Mouse (Mus musculus): ENCODE measurements around the gene Arl16. TPM values are rescaled to one million over a fixed set of nuclear protein-coding genes. Genes with fewer than 3 reads are reported as not detected.
A peak's percentile ranks its signal among the peaks of the same experiment; 100 is the strongest.

Arl16 gene
- polyA plus RNA-seq, 1 experiment from 2014 or later, result 16.0 TPM

- peaks cover 13% of the 10 kb centered on the region for H3K4me1 ChIP-seq (replicated peaks)
- no peak overlapping the region for H3K4me2 ChIP-seq
- no peak for DNase-seq
- H3K27me3 ChIP-seq, result no peaks in the 10 kb centered on the region
- no peaks in the 10 kb centered on the region for H3K9me3 ChIP-seq (replicated peaks)
- WGBS (ENCODE audit: insufficient replicate concordance), result 66% methylated on average over 4 of the region's 4 CpGs
- peaks cover 26% of the 10 kb centered on the region for H3K36me3 ChIP-seq
- H3K9ac ChIP-seq, result no peak overlapping the region
- H3K27ac ChIP-seq, result no peak overlapping the region
- no peak for ATAC-seq (ENCODE audit: low read depth)
- H3K4me3 ChIP-seq (replicated peaks), result no peak overlapping the region
Observed at GRCm38 (mm10) chr11:120501701-120502100, 34.3 kb upstream of the Arl16 start.

GRCm38 (mm10) chr11:120501018-120501417 lies 33.6 kb upstream of the Arl16 start:
- no peak overlapping the region for H3K9ac ChIP-seq
- ATAC-seq (ENCODE audit: low read depth) (no peak), DNase-seq (no peak)
- no peak overlapping the region for H3K4me2 ChIP-seq
- no peaks in the 10 kb centered on the region for H3K9me3 ChIP-seq (replicated peaks)
- peaks cover 7% of the 10 kb centered on the region for H3K4me1 ChIP-seq (replicated peaks)
- peaks cover 33% of the 10 kb centered on the region for H3K36me3 ChIP-seq
- H3K27me3 ChIP-seq, result no peaks in the 10 kb centered on the region
- H3K27ac ChIP-seq, result no peak overlapping the region
- H3K4me3 ChIP-seq (replicated peaks), result no peak overlapping the region
- 51% methylated on average over 6 of the region's 6 CpGs for WGBS (ENCODE audit: insufficient replicate concordance)

GRCm38 (mm10) chr11:120500357-120500756 lies 33.0 kb upstream of the Arl16 start:
- Histone ChIP-seq H3K4me3 (replicated peaks) (no peak overlapping the region), H3K4me1 (replicated peaks) (peaks cover 7% of the 10 kb centered on the region), H3K27me3 (no peaks in the 10 kb centered on the region), H3K9me3 (replicated peaks) (no peaks in the 10 kb centered on the region), H3K27ac (no peak overlapping the region), H3K36me3 (peaks cover 39% of the 10 kb centered on the region), H3K9ac (no peak overlapping the region), H3K4me2 (no peak overlapping the region)
- DNase-seq (no peak), ATAC-seq (ENCODE audit: low read depth) (peak; percentile 24; the same call in 1 of the 2 replicates)
- 7% methylated on average over 3 of the region's 3 CpGs for WGBS (ENCODE audit: insufficient replicate concordance)

- H3K27me3 ChIP-seq, result no peaks in the 10 kb centered on the region
- DNase-seq, result no peak
- 0 out of 2 replicates have a peak, but pooled peaks have one; percentile 2 for ATAC-seq (ENCODE audit: low read depth)
- no peak overlapping the region for H3K4me2 ChIP-seq
- no peaks in the 10 kb centered on the region for H3K9me3 ChIP-seq (replicated peaks)
- H3K4me1 ChIP-seq (replicated peaks), result peaks cover 7% of the 10 kb centered on the region
- H3K9ac ChIP-seq, result no peak overlapping the region
- no peak overlapping the region for H3K27ac ChIP-seq
- 61% methylated on average over 6 of the region's 6 CpGs for WGBS (ENCODE audit: insufficient replicate concordance)
- H3K4me3 ChIP-seq (replicated peaks), result no peak overlapping the region
- peaks cover 44% of the 10 kb centered on the region for H3K36me3 ChIP-seq
Observed at GRCm38 (mm10) chr11:120499894-120500293, 32.5 kb upstream of the Arl16 start.

GRCm38 (mm10) chr11:120498891-120499290 lies 31.5 kb upstream of the Arl16 start:
- Histone ChIP-seq H3K9ac (no peak overlapping the region), H3K4me1 (replicated peaks) (peaks cover 11% of the 10 kb centered on the region), H3K27ac (no peak overlapping the region), H3K36me3 (peaks cover 54% of the 10 kb centered on the region), H3K27me3 (no peaks in the 10 kb centered on the region), H3K4me2 (no peak overlapping the region), H3K4me3 (replicated peaks) (no peak overlapping the region), H3K9me3 (replicated peaks) (no peaks in the 10 kb centered on the region)
- WGBS (ENCODE audit: insufficient replicate concordance), result 75% methylated on average over 5 of the region's 5 CpGs
- no peak for DNase-seq
- no peak for ATAC-seq (ENCODE audit: low read depth)

- no peak for ATAC-seq (ENCODE audit: low read depth)
- H3K4me1 ChIP-seq (replicated peaks), result peaks cover 18% of the 10 kb centered on the region
- no peak for DNase-seq
- no peak overlapping the region for H3K4me2 ChIP-seq
- H3K4me3 ChIP-seq (replicated peaks), result no peak overlapping the region
- H3K27me3 ChIP-seq, result no peaks in the 10 kb centered on the region
- WGBS (ENCODE audit: insufficient replicate concordance), result 80% methylated on average over 12 of the region's 12 CpGs
- no peaks in the 10 kb centered on the region for H3K9me3 ChIP-seq (replicated peaks)
- H3K27ac ChIP-seq, result no peak overlapping the region
- H3K9ac ChIP-seq, result no peak overlapping the region
- peaks cover 60% of the 10 kb centered on the region for H3K36me3 ChIP-seq
Observed at GRCm38 (mm10) chr11:120498226-120498625, 30.8 kb upstream of the Arl16 start.

- no peak overlapping the region for H3K4me3 ChIP-seq (replicated peaks)
- no peak overlapping the region for H3K9ac ChIP-seq
- H3K27me3 ChIP-seq, result no peaks in the 10 kb centered on the region
- no peaks in the 10 kb centered on the region for H3K9me3 ChIP-seq (replicated peaks)
- no peak for ATAC-seq (ENCODE audit: low read depth)
- no peak overlapping the region for H3K27ac ChIP-seq
- no peak overlapping the region for H3K4me2 ChIP-seq
- H3K36me3 ChIP-seq, result peaks cover 60% of the 10 kb centered on the region
- no peak for DNase-seq
- WGBS (ENCODE audit: insufficient replicate concordance), result 83% methylated on average over 3 of the region's 3 CpGs
- H3K4me1 ChIP-seq (replicated peaks), result peaks cover 26% of the 10 kb centered on the region
Observed at GRCm38 (mm10) chr11:120497436-120497835, 30.0 kb upstream of the Arl16 start.

GRCm38 (mm10) chr11:120493911-120494310 lies 26.5 kb upstream of the Arl16 start:
- peaks cover 49% of the 10 kb centered on the region for H3K4me1 ChIP-seq (replicated peaks)

GRCm38 (mm10) chr11:120493351-120493750 lies 25.9 kb upstream of the Arl16 start:
- ATAC-seq (ENCODE audit: low read depth), result no peak

More at GRCm38 (mm10) chr11:120493911-120494310, 26.5 kb upstream of the Arl16 start:
- DNase-seq (no peak), ATAC-seq (ENCODE audit: low read depth) (no peak)
- Histone ChIP-seq H3K4me2 (peak overlapping the region; percentile 94), H3K9me3 (replicated peaks) (no peaks in the 10 kb centered on the region), H3K36me3 (peaks cover 67% of the 10 kb centered on the region), H3K9ac (no peak overlapping the region; the same call in 1 of the 2 replicates), H3K27ac (peak overlapping the region; percentile 3; the same call in 1 of the 2 replicates), H3K27me3 (no peaks in the 10 kb centered on the region), H3K4me3 (replicated peaks) (no peak overlapping the region)
- 75% methylated on average over 3 of the region's 3 CpGs for WGBS (ENCODE audit: insufficient replicate concordance)

GRCm38 (mm10) chr11:120492878-120493203 lies 25.4 kb upstream of the Arl16 start:
- ATAC-seq (ENCODE audit: low read depth) (no peak), DNase-seq (no peak)
- Histone ChIP-seq H3K4me2 (peak overlapping the region; percentile 94), H3K27me3 (no peaks in the 10 kb centered on the region), H3K4me1 (replicated peaks) (peaks cover 60% of the 10 kb centered on the region), H3K4me3 (replicated peaks) (peak overlapping the region; percentile 94), H3K27ac (peak overlapping the region; percentile 94), H3K36me3 (peaks cover 67% of the 10 kb centered on the region), H3K9me3 (replicated peaks) (no peaks in the 10 kb centered on the region), H3K9ac (peak overlapping the region; percentile 95)
- 40% methylated on average over 3 of the region's 3 CpGs for WGBS (ENCODE audit: insufficient replicate concordance)

More at GRCm38 (mm10) chr11:120493351-120493750, 25.9 kb upstream of the Arl16 start:
- Histone ChIP-seq H3K36me3 (peaks cover 67% of the 10 kb centered on the region), H3K9ac (peak overlapping the region; percentile 51), H3K27me3 (no peaks in the 10 kb centered on the region), H3K27ac (peak overlapping the region; percentile 94), H3K4me3 (replicated peaks) (peak overlapping the region; percentile 94), H3K4me1 (replicated peaks) (peaks cover 55% of the 10 kb centered on the region), H3K4me2 (peak overlapping the region; percentile 94), H3K9me3 (replicated peaks) (no peaks in the 10 kb centered on the region)
- no peak for DNase-seq
- 75% methylated on average over 3 of the region's 3 CpGs for WGBS (ENCODE audit: insufficient replicate concordance)

GRCm38 (mm10) chr11:120492024-120492877 lies 24.8 kb upstream of the Arl16 start:
- H3K27me3 ChIP-seq, result no peaks in the 10 kb centered on the region
- H3K4me2 ChIP-seq, result peak overlapping the region; percentile 94
- peaks cover 65% of the 10 kb centered on the region for H3K4me1 ChIP-seq (replicated peaks)
- under 1% methylated on average over 48 of the region's 48 CpGs for WGBS (ENCODE audit: insufficient replicate concordance)
- DNase-seq (peak; percentile 51), ATAC-seq (ENCODE audit: low read depth) (peak; percentile 65)
- peak overlapping the region; percentile 94 for H3K4me3 ChIP-seq (replicated peaks)
- peak overlapping the region; percentile 94 for H3K27ac ChIP-seq
- H3K36me3 ChIP-seq, result peaks cover 67% of the 10 kb centered on the region
- H3K9me3 ChIP-seq (replicated peaks), result no peaks in the 10 kb centered on the region
- H3K9ac ChIP-seq, result peak overlapping the region; percentile 95

Data from liver, embryonic 13.5 days (tissue).